In genomic region chr4:154007759-154008158, GRCm38 (mm10) we compare ENCODE assay signal across 35 mouse cellular contexts. TPM values are rescaled to one million over a fixed set of nuclear protein-coding genes. Genes with fewer than 3 reads are reported as not detected.
DNase-seq lines count a peak whose midpoint lies in the region; ATAC-seq and TF ChIP-seq lines count a peak whose summit lies in the region.
"Had no signal": no experiment of that assay in that cellular context is flagged by ENCODE, and none has a peak within 500 bp of the region (broad histone marks: within the 10 kb centered on the region; RNA-seq: fewer than 3 reads in every experiment).

No protein-coding gene starts in this region.

- no peaks in the 10 kb centered on the region for H3K9me3 ChIP-seq in embryonic facial prominence, embryonic 13.5 days
- H3K9me3 ChIP-seq in embryonic facial prominence, embryonic 10.5 days: no peaks in the 10 kb centered on the region
- H3K9me3 ChIP-seq: heart, embryonic 15.5 days; hindbrain, embryonic 12.5 days; limb, embryonic 15.5 days; liver, embryonic 13.5 days; midbrain, embryonic 10.5 days; midbrain, embryonic 15.5 days; neural tube, embryonic 12.5 days had no signal

- no peak overlapping the region for H3ac ChIP-seq in myocyte (ENCODE audit: control insufficient read depth, insufficient read length)

- no peak overlapping the region for H3K4me2 ChIP-seq in embryonic facial prominence, embryonic 13.5 days
- H3K4me2 ChIP-seq in myocyte (ENCODE audit: low read depth): no peak overlapping the region
- H3K4me2 ChIP-seq: heart, embryonic 15.5 days; hindbrain, embryonic 12.5 days; limb, embryonic 15.5 days; liver, embryonic 13.5 days; lung, embryonic 14.5 days; midbrain, embryonic 15.5 days; neural tube, embryonic 12.5 days had no signal

- H3K27ac ChIP-seq in embryonic facial prominence, embryonic 13.5 days: no peak overlapping the region
- H3K27ac ChIP-seq in embryonic facial prominence, embryonic 10.5 days (replicated peaks): no peak overlapping the region
- H3K27ac ChIP-seq: heart, embryonic 15.5 days; hindbrain, embryonic 12.5 days; limb, embryonic 15.5 days; liver, embryonic 13.5 days; midbrain, embryonic 10.5 days; midbrain, embryonic 15.5 days; neural tube, embryonic 12.5 days had no signal

- 68% methylated on average over 4 of the region's 4 CpGs for WGBS in embryonic facial prominence, embryonic 13.5 days
- 82% methylated on average over 4 of the region's 4 CpGs for WGBS in embryonic facial prominence, embryonic 10.5 days

- TF ChIP-seq POLR2A in myocyte (IDR thresholded peaks at IDR 0.05; ENCODE audit: insufficient read length, low read depth): no peak

- peaks cover 8% of the 10 kb centered on the region for H3K79me2 ChIP-seq in myocyte (ENCODE audit: control insufficient read depth, insufficient read depth)

- intact Hi-C loops in gastrocnemius, postnatal 36 days (cut with DNase I): no loop called here

- no peaks in the 10 kb centered on the region for H3K27me3 ChIP-seq in embryonic facial prominence, embryonic 13.5 days
- no peaks in the 10 kb centered on the region for H3K27me3 ChIP-seq in embryonic facial prominence, embryonic 10.5 days (replicated peaks; ENCODE audit: low read depth, poor library complexity, severe bottlenecking)
- no peaks in the 10 kb centered on the region for H3K27me3 ChIP-seq in myocyte (ENCODE audit: control insufficient read depth, insufficient read depth, insufficient read length)
- H3K27me3 ChIP-seq: heart, embryonic 15.5 days; hindbrain, embryonic 12.5 days; limb, embryonic 15.5 days; liver, embryonic 13.5 days; midbrain, embryonic 15.5 days; neural tube, embryonic 12.5 days had no signal

- H3K9ac ChIP-seq in embryonic facial prominence, embryonic 13.5 days: peak overlapping the region; percentile 16; the same call in 1 of the 2 replicates
- H3K9ac ChIP-seq: heart, embryonic 15.5 days; hindbrain, embryonic 12.5 days; limb, embryonic 15.5 days; liver, embryonic 13.5 days; lung, embryonic 14.5 days; midbrain, embryonic 15.5 days; neural tube, embryonic 12.5 days had no signal

- peaks cover 9% of the 10 kb centered on the region for H3K4me1 ChIP-seq in embryonic facial prominence, embryonic 13.5 days
- peaks cover 14% of the 10 kb centered on the region for H3K4me1 ChIP-seq in embryonic facial prominence, embryonic 10.5 days

- DNase-seq in embryonic facial prominence, embryonic 10.5 days (ENCODE audit: low spot score): no peak
- peak; percentile 39 for DNase-seq in urinary bladder, postnatal 14 days (ENCODE audit: low spot score)
- no peak for DNase-seq in urinary bladder, adult 2 months (ENCODE audit: low spot score)
- peak; percentile 51 for DNase-seq in lung, postnatal 10 days
- DNase-seq in kidney, adult 8-10 months: no peak
- no peak for DNase-seq in gastrocnemius, postnatal 36 days
- DNase-seq: B cell, adult 2 months; cerebellum, adult 11-12 months; cerebellum, adult 9-11 months; embryo, embryonic 11 days; kidney, postnatal 14 days; left cerebral cortex, postnatal 4 days; liver, embryonic 13.5 days; lung, embryonic 14.5 days; right cerebral cortex, adult 18-20 months; thymus, postnatal 4 days had no signal

- H3K36me3 ChIP-seq in embryonic facial prominence, embryonic 13.5 days: peaks cover 47% of the 10 kb centered on the region
- peaks cover 46% of the 10 kb centered on the region for H3K36me3 ChIP-seq in embryonic facial prominence, embryonic 10.5 days (replicated peaks)
- no peaks in the 10 kb centered on the region for H3K36me3 ChIP-seq in myocyte (ENCODE audit: control insufficient read depth, insufficient read depth)

- no peak for ATAC-seq in embryonic facial prominence, embryonic 13.5 days (ENCODE audit: insufficient number of reproducible peaks, insufficient read depth, low FRiP score, low TSS enrichment, low read depth)
- ATAC-seq: forebrain, embryonic 16.5 days; intestine, postnatal 0 days; midbrain, embryonic 15.5 days had no signal

- H3K4me3 ChIP-seq in embryonic facial prominence, embryonic 13.5 days: no peak overlapping the region
- no peak overlapping the region for H3K4me3 ChIP-seq in embryonic facial prominence, embryonic 10.5 days
- H3K4me3 ChIP-seq in myocyte: no peak overlapping the region
- H3K4me3 ChIP-seq: erythroblast, embryonic 14.5 days; heart, embryonic 15.5 days; hindbrain, embryonic 12.5 days; limb, embryonic 15.5 days; liver, embryonic 13.5 days; midbrain, embryonic 10.5 days; midbrain, embryonic 15.5 days; neural tube, embryonic 12.5 days had no signal

TF ChIP-seq in myocyte, 11 proteins besides CTCF, POLR2A, EP300 and RAD21:
- TF ChIP-seq POLR2AphosphoS2 (IDR thresholded peaks at IDR 0.05; ENCODE audit: insufficient read length, low read depth): peak; percentile 19
- no peak for TF ChIP-seq TCF3 (IDR thresholded peaks at IDR 0.05; ENCODE audit: insufficient read length, low read depth)
- no peak for TF ChIP-seq CEBPB (IDR thresholded peaks at IDR 0.05; ENCODE audit: insufficient read depth, poor library complexity, severe bottlenecking)
- no peak for TF ChIP-seq MAX (IDR thresholded peaks at IDR 0.05; ENCODE audit: low read depth)

RNA-seq across cellular contexts. Expression of gene Lrrc47, which starts 3.8 kb away (rescaled TPM):
- 20.1 and 21.4 TPM in 2 replicates for polyA plus RNA-seq in embryonic facial prominence, embryonic 13.5 days (2015; fragmentation: Nextera tagmentation; extraction: Ambion mirVana)
- polyA plus RNA-seq in embryonic facial prominence, embryonic 10.5 days (2016; fragmentation: Nextera tagmentation; extraction: Ambion mirVana): 24.9 and 27.3 TPM in 2 replicates
- polyA plus RNA-seq in urinary bladder, adult 2 months (2012; rRNA removed): 26.7 and 28.7 TPM in 2 replicates
- 42.5 TPM for polyA plus RNA-seq in myocyte (2012; fragmentation: generic; extraction: Trizol)
- total RNA-seq in gastrocnemius, postnatal 36 days (2021): 10 to 100 TPM; 20.4 to 20.9 TPM

RNA-seq across cellular contexts. Expression of gene Smim1, which starts 18.3 kb away (rescaled TPM):
- polyA plus RNA-seq in embryonic facial prominence, embryonic 13.5 days (2015; fragmentation: Nextera tagmentation; extraction: Ambion mirVana): 12.5 and 16.8 TPM in 2 replicates
- 19.3 and 24.5 TPM in 2 replicates for polyA plus RNA-seq in embryonic facial prominence, embryonic 10.5 days (2016; fragmentation: Nextera tagmentation; extraction: Ambion mirVana)
- 46.9 and 48.1 TPM in 2 replicates for polyA plus RNA-seq in urinary bladder, adult 2 months (2012; rRNA removed)
- polyA plus RNA-seq in myocyte (2012; fragmentation: generic; extraction: Trizol): 9.5 TPM
- total RNA-seq in gastrocnemius, postnatal 36 days (2021): 1 to 10 TPM; 2.0 to 2.6 TPM

RNA-seq across cellular contexts. Expression of gene Cep104, which starts 32.8 kb away (rescaled TPM):
- polyA plus RNA-seq in embryonic facial prominence, embryonic 13.5 days (2015; fragmentation: Nextera tagmentation; extraction: Ambion mirVana): 17.2 and 17.9 TPM in 2 replicates
- polyA plus RNA-seq in embryonic facial prominence, embryonic 10.5 days (2016; fragmentation: Nextera tagmentation; extraction: Ambion mirVana): 20.5 and 23.5 TPM in 2 replicates
- 9.9 and 14.0 TPM in 2 replicates for polyA plus RNA-seq in urinary bladder, adult 2 months (2012; rRNA removed)
- 21.7 TPM for polyA plus RNA-seq in myocyte (2012; fragmentation: generic; extraction: Trizol)
- total RNA-seq in gastrocnemius, postnatal 36 days (2021): 10 to 100 TPM; 23.0 to 24.0 TPM

RNA-seq across cellular contexts. Expression of gene Dffb, which starts 32.8 kb away (rescaled TPM):
- 15.4 and 18.1 TPM in 2 replicates for polyA plus RNA-seq in embryonic facial prominence, embryonic 13.5 days (2015; fragmentation: Nextera tagmentation; extraction: Ambion mirVana)
- polyA plus RNA-seq in embryonic facial prominence, embryonic 10.5 days (2016; fragmentation: Nextera tagmentation; extraction: Ambion mirVana): 12.1 and 13.8 TPM in 2 replicates
- 10.5 and 14.1 TPM in 2 replicates for polyA plus RNA-seq in urinary bladder, adult 2 months (2012; rRNA removed)
- polyA plus RNA-seq in myocyte (2012; fragmentation: generic; extraction: Trizol): 2.5 TPM
- 1 to 10 TPM; 1.3 to 1.8 TPM for total RNA-seq in gastrocnemius, postnatal 36 days (2021)

RNA-seq across cellular contexts. Expression of gene Ccdc27, which starts 34.7 kb away (rescaled TPM):
- polyA plus RNA-seq in embryonic facial prominence, embryonic 13.5 days (2015; fragmentation: Nextera tagmentation; extraction: Ambion mirVana): not detected in 2 replicates
- not detected in 2 replicates for polyA plus RNA-seq in embryonic facial prominence, embryonic 10.5 days (2016; fragmentation: Nextera tagmentation; extraction: Ambion mirVana)
- not detected in 2 replicates for polyA plus RNA-seq in urinary bladder, adult 2 months (2012; rRNA removed)
- not detected for polyA plus RNA-seq in myocyte (2012; fragmentation: generic; extraction: Trizol)
- not detected for total RNA-seq in gastrocnemius, postnatal 36 days (2021)
- total RNA-seq: gastrocnemius, adult 8-10 months; heart, postnatal 25 days; megakaryocyte progenitor cell, adult 5-6 weeks had no signal
- polyA plus RNA-seq: embryonic facial prominence, embryonic 14.5 days; erythroblast, embryonic 14.5 days; forebrain, embryonic 11.5 days; forebrain, embryonic 16.5 days; heart, embryonic 15.5 days; hindbrain, embryonic 12.5 days; kidney, embryonic 14.5 days; limb, embryonic 15.5 days; liver, embryonic 13.5 days; midbrain, embryonic 10.5 days; midbrain, embryonic 15.5 days; neural tube, embryonic 12.5 days; stomach, embryonic 14.5 days; thymus, postnatal 0 days had no signal

Comparison
In these comparisons a context has a peak if more than half of its experiments do, and no peak if none do; other contexts are left out.
1. DNase-seq: peak in urinary bladder, postnatal 14 days (single experiment) and lung, postnatal 10 days (single experiment); none in embryonic facial prominence, embryonic 10.5 days (single experiment), urinary bladder, adult 2 months (single experiment), kidney, adult 8-10 months (0 of 2) and gastrocnemius, postnatal 36 days (0 of 2).